Mouse (Mus musculus) heart, adult 9 months (tissue): ENCODE data around the gene Lgi2.

Experiments
- DNase-seq, 2 experiments: peaks; one replicate each; pipeline ENCODE4 v3.0.0; 2022; ENCODE audit warnings: low spot score in 2 of 2

Gene Lgi2

GRCm38 (mm10) chr5:52537024-52537423 lies 29.2 kb downstream of the Lgi2 start:
- no peak for DNase-seq

DNA sequence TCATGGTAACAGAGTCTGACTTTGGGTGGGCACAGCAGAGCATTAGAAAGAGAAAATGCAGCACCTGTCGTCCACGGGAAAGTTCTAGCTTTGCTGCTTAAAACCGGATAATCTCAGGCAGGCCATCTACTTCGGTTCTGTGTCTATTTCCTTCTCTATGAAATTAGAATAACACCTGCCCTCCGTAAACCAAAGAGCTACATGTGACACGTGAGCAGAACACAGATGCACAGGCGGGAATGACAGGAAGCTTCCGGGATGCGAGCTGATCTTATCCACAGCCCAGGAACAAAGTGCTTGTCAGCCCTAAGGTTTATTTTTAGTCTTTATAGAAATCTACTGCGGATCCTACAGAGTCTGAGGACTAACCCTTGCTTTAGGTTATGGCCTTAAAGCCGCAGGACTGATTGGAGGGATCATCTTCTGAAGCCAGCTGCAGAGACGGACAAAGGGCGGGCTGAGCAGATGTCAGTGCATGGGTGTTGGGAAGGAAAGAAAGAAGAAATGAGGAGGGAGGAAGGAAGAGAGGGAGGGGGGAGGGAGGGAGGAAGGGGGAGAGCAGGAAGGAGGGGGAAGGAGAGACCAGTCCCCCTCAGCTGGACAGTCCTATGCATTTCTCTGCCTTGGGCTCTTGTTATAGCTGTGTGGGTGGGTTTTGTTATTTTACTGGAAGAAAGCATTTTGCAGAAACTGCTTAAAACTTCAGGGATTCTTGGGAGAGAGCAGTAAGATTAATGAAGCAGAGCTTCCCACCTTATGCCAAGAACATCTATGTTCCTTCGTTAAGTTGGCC lies 31.3 kb downstream of the Lgi2 start:
- DNase-seq, result no peak

GRCm38 (mm10) chr5:52533705-52534104 lies 32.6 kb downstream of the Lgi2 start:
- DNase-seq, result no peak

GRCm38 (mm10) chr5:52528545-52528944 lies 37.7 kb downstream of the Lgi2 start:
- DNase-seq, result no peak

GRCm38 (mm10) chr5:52526324-52526986 lies 39.8 kb downstream of the Lgi2 start:
- DNase-seq, result peak; percentile 13 to 34

DNA sequence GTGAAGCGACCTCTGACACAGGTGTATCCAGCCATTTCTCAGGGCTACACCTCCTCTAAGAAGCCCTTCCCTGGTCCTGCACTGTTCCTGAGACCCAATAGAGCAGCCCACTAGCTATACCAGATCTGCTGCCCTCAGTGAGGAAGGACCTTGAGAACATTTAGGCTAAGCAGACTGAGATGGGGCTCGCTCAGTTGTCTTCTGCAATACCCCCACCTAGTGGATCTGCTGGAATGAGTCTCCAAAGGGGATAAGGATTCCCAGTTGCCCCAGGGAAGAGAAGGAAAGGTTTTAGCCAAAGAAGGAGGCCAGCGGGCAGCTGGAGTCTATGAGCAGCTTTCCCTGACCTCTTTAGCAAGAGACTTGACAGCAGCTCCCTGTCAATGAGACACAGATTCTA lies 42.1 kb downstream of the Lgi2 start:
- DNase-seq, result peak; percentile 19 to 43

DNA sequence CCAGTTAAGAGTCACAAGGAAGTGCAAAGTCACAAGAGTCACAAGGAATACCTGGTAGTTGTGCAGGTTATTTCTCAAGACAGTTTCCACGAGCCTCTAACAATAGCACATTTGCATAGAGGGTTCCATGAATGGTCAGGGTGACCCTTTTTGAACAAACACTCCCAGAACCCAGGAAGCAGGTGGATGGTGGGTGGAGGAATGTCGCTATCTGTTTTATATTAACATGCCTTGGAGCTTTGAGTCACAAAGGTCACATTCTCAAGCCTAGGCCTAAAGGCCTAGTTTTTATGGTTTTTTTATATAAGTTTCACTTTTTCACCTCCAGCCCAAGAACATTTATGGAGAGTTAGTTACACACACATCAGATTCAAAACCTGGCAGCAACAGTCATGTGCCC lies 46.3 kb downstream of the Lgi2 start:
- DNase-seq, result no peak

- DNase-seq, result no peak
Measured at GRCm38 (mm10) chr5:52516072-52516476, 50.2 kb downstream of the Lgi2 start.

GRCm38 (mm10) chr5:52515246-52516021 lies 50.8 kb downstream of the Lgi2 start:
- DNase-seq, result peak; percentile 28 to 64

GRCm38 (mm10) chr5:52511089-52511488 lies 55.2 kb downstream of the Lgi2 start:
- peak; percentile 6 to 25 for DNase-seq

GRCm38 (mm10) chr5:52509416-52509815 lies 56.8 kb downstream of the Lgi2 start:
- peak; percentile 48 to 54 for DNase-seq

GRCm38 (mm10) chr5:52504666-52505065 lies 61.6 kb downstream of the Lgi2 start:
- DNase-seq, result no peak

DNA sequence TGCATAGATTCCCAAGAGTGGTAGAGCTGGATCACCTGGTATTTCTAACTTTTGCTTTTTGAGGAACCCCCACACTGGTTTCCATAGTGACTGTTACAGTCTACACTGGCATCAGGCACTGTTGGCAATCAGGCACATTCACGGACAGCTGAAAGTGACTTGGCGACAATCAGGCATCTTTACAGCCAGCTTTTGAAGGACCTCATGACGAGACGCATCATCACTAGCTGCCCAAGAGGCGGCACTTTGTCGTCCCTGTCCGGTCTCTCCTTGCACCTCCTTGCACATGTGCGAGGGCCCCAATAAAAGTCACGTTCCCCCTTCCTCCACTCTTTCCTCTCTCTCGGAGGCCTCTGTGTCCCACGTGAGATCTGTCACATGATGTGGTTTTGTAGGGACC lies 62.1 kb downstream of the Lgi2 start:
- DNase-seq, result no peak

DNA sequence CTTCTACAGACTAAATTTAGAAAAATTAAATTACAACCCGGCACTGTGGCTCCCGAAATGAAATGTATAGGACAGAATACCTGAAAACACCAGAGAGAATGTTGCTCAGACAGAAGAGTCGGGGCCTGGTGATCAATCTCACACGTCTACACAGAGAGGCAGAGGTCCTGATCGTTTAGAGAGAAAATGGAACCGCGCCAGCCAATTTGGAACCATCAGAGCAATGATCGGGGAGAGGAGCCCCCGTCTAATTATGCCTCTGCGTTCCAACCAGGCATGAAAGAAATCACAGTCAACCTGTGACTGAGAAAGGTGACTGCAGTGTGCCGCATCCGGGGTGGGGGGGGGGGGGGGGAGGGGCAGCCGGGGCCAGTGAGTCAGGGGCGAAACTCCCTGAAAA lies 70.6 kb downstream of the Lgi2 start:
- DNase-seq, result no peak

DNA sequence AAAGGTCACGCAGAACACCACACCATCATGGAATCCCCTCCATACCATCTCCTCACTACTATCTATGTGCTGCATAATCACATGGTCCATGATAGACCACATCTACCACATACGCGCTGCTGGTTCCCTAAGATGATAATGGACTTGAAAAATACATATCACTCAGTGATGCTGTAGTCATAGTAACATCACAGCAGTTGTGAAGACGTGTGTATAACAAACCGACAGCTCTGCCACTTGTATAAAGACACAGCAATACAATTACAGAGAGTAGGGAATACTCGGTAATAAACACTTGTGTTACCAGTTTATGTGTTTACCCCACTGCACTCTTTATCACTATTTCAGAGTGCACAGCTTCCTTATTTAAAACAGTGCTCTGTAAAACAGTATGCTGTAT lies 74.8 kb downstream of the Lgi2 start:
- no peak for DNase-seq

DNA sequence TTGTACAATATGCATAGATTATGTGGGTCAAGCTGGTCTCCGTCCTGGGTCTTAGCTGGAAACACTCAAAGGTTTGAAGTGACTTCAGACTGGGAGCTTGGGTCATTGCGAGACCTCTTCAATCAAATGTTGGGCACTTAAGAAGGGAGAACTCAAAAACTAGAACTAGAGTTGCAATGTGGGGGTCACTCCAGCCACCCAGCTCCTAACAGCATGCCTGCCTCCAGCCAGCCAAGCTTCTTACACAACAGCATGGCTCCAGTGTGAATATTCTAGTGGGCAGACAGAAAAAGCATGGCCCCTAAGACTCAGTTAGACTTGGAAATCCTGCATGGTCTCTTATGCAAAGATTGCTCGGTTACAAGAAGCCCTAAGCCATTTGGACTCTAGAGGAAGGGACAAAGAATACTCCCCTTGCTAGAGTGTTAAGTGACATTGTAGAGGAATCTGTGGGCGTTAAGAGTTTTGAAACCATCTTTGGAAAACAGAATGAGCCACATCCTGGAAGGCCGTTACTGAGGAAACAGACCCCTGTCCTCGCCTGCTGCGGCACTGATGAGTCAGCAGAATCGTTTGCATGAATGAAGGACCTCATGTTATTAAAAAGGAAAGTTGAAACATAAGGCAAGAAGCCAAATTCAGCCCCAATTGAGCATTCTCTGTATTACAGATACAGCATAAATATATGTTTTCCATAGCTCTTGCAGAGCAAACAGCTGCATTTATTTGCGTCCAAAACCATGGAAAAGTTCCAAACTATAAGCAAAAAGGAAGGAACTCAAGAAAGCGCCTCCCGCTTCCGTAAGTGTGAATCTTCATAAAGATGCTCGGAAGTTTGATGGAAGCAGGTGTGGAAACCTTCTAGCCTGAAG lies 78.5 kb downstream of the Lgi2 start:
- DNase-seq, result no peak
